Mouse (Mus musculus) midbrain, embryonic 12.5 days (tissue): ENCODE measurements around the gene Ndufa3. TPM values are rescaled to one million over a fixed set of nuclear protein-coding genes. Genes with fewer than 3 reads are reported as not detected.
"Not testable (repeated sequence)": the region's sequence is repeated elsewhere in the genome, so short reads cannot be mapped to it uniquely, and the experiment has no call there.

ENCODE experiments used
- ATAC-seq: fragments of 200-750 bp; cut with Nextera tagmentation; 2 replicates; pipeline ENCODE4 v1.8.0; 2017; ENCODE audit warnings: low read depth, moderate TSS enrichment, moderate library complexity; ENCODE audit not compliant: low FRiP score
- H3K27ac ChIP-seq: fragments of 300-500 bp; sonication (generic); replicated peaks from 2 replicates; pipeline ENCODE4 v1.5.1; 2016; ENCODE audit warnings: mild to moderate bottlenecking
- H3K27me3 ChIP-seq: fragments of 300-500 bp; sonication (generic); 2 replicates; pipeline ENCODE4 v1.6.1; 2016; ENCODE audit warnings: mild to moderate bottlenecking
- H3K36me3 ChIP-seq: fragments of 300-500 bp; sonication (generic); 2 replicates; pipeline ENCODE4 v1.6.1; 2016
- H3K4me1 ChIP-seq: fragments of 300-500 bp; sonication (generic); 2 replicates; pipeline ENCODE4 v1.6.1; 2016
- H3K4me2 ChIP-seq: fragments of 300-500 bp; sonication (generic); replicated peaks from 2 replicates; pipeline ENCODE4 v1.6.1; 2016; ENCODE audit warnings: mild to moderate bottlenecking, moderate library complexity
- H3K4me3 ChIP-seq: fragments of 300-500 bp; sonication (generic); 2 replicates; pipeline ENCODE4 v1.5.1; 2016; ENCODE audit warnings: mild to moderate bottlenecking
- H3K9ac ChIP-seq: fragments of 300-500 bp; sonication (generic); replicated peaks from 2 replicates; pipeline ENCODE4 v1.6.1; 2016; ENCODE audit warnings: mild to moderate bottlenecking, moderate library complexity
- H3K9me3 ChIP-seq: fragments of 300-500 bp; sonication (generic); 2 replicates; pipeline ENCODE4 v1.6.1; 2016; ENCODE audit warnings: mild to moderate bottlenecking
- WGBS: fragments of 180-500 bp; shearing (Covaris S2); methylation state at CpG from one replicate; pipeline ENCODE4 v1.1.7; 2016; 5-methylcytosine and 5-hydroxymethylcytosine counted together
- polyA plus RNA-seq: library from polyadenylated mRNA; unstranded; fragments of >200 nt; fragmentation: Nextera tagmentation; extraction: Ambion mirVana; gene quantifications from 2 replicates; pipeline ENCODE4 v1.2.1, GENCODE M21; 2016

Ndufa3 gene
- polyA plus RNA-seq = 341 and 342 TPM in 2 replicates

GRCm38 (mm10) chr7:3617242-3617995, at the start of gene Ndufa3:
Gene Ndufa3 (plus strand): TSS chr7:3617373.
- H3K9me3 ChIP-seq = no peaks in the 10 kb centered on the region
- peak; percentile 97 for ATAC-seq
- peaks cover 21% of the 10 kb centered on the region for H3K36me3 ChIP-seq
- H3K4me1 ChIP-seq = peaks cover 7% of the 10 kb centered on the region; the same call in 1 of the 2 replicates
- peak within 1 kb of the TSS; percentile 64 for H3K27ac ChIP-seq
- WGBS = 1% methylated on average over 31 of the region's 32 CpGs
- peak within 1 kb of the TSS; percentile 73 for H3K4me3 ChIP-seq
- peak within 1 kb of the TSS; percentile 84 for H3K9ac ChIP-seq
- peak within 1 kb of the TSS; percentile 70 for H3K4me2 ChIP-seq
- no peaks in the 10 kb centered on the region for H3K27me3 ChIP-seq

DNA sequence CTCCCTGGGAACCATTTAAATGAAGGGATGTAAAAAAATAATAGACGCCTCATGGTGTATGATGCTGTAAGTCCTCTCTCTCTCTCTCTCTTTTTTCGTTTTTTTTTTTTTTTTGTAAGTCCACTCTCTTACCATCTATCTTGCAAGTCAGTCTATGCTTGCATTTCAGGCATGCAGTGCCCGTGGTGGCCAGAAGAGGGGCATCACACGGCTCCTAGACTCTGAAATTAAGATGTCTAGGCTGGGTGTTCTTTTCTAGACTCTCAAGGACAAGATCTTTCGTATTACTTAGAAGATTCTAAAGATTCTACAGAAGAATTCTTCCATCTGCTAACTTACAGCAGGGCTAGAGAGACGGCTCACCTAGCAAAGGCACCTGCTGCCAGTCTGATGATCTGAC, 47.4 kb upstream of the Ndufa3 start:
- no peak overlapping the region for H3K9ac ChIP-seq
- H3K4me1 ChIP-seq = no peaks in the 10 kb centered on the region
- no peak for ATAC-seq
- H3K4me2 ChIP-seq = no peak overlapping the region
- H3K9me3 ChIP-seq = no peaks in the 10 kb centered on the region
- WGBS = 77% methylated on average over 6 of the region's 6 CpGs
- H3K27ac ChIP-seq = no peak overlapping the region
- H3K4me3 ChIP-seq = no peak overlapping the region
- no peaks in the 10 kb centered on the region for H3K36me3 ChIP-seq
- H3K27me3 ChIP-seq = no peaks in the 10 kb centered on the region

DNA sequence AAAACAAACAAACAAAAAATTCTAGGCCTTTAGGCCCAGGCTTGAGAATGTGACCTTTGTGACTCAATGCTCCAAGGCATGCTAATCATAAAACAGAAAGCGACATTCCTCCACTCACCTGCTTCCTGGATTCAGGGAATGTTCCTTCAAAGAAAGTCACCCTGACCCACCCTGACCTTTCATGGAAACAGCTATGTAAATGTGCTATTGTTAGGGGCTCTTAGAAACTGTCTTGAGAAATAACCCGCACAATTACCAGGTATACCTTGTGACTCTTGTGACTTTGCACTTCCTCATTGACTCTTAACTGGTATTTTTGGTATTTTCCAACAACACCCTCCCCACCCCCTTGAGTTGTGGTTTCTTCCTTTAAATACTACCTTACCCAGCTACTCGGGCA, 46.6 kb upstream of the Ndufa3 start:
- H3K27ac ChIP-seq, H3K36me3 ChIP-seq, H3K27me3 ChIP-seq, H3K4me2 ChIP-seq, H3K4me3 ChIP-seq, H3K9ac ChIP-seq, ATAC-seq, H3K9me3 ChIP-seq, H3K4me1 ChIP-seq: not testable (repeated sequence)
- WGBS = 84% methylated on average over 3 of the region's 3 CpGs

DNA sequence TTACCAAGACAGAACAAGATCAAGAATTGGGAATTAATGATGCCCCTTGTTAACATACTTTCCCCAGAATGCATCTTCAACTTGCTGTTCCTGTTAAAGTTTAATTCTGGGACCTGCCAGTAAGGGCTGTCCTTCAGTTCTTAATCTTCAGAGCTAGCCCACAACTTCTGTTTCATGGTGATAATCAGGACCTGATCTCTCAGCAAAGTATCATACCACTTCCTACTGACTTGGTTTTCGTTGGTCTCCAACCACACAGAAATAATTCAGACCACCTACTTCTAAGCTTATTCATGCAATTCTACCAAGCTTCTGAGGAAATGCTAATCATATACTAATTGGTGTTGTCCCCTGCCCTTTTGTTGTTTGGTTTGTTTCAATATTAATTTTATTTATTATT, 45.3 kb upstream of the Ndufa3 start:
- H3K36me3 ChIP-seq = no peaks in the 10 kb centered on the region
- no peak overlapping the region for H3K9ac ChIP-seq
- ATAC-seq = no peak
- no peak overlapping the region for H3K4me2 ChIP-seq
- 85% methylated on average over 1 of the region's 1 CpGs for WGBS
- H3K27ac ChIP-seq = no peak overlapping the region
- no peak overlapping the region for H3K4me3 ChIP-seq
- H3K27me3 ChIP-seq = no peaks in the 10 kb centered on the region
- H3K4me1 ChIP-seq = no peaks in the 10 kb centered on the region
- H3K9me3 ChIP-seq = no peaks in the 10 kb centered on the region

DNA sequence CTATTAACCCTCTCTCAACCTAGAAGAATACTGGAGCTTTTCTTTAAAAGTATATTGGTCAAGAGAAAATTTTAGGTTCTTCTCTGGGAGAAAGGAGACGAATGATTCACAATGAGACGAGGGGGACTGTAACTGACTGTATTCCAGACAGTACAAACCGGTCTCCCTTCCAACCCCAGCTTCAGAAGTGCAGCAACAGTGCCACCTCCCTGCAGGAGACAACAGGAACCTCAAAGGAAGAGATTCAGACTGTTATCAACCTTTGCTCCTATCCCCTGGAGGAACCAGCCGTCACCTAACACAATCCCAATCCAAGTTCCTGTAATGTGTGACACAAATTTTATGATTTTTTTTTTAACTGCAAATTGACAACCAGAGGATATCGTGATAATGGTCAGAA, 43.0 kb upstream of the Ndufa3 start:
- H3K4me2 ChIP-seq = no peak overlapping the region
- H3K4me3 ChIP-seq = no peak overlapping the region
- no peaks in the 10 kb centered on the region for H3K4me1 ChIP-seq
- no peaks in the 10 kb centered on the region for H3K27me3 ChIP-seq
- H3K36me3 ChIP-seq = no peaks in the 10 kb centered on the region
- 61% methylated on average over 5 of the region's 5 CpGs for whole genome bisulfite sequencing
- no peak overlapping the region for H3K9ac ChIP-seq
- H3K9me3 ChIP-seq = no peaks in the 10 kb centered on the region
- no peak overlapping the region for H3K27ac ChIP-seq
- no peak for ATAC-seq

DNA sequence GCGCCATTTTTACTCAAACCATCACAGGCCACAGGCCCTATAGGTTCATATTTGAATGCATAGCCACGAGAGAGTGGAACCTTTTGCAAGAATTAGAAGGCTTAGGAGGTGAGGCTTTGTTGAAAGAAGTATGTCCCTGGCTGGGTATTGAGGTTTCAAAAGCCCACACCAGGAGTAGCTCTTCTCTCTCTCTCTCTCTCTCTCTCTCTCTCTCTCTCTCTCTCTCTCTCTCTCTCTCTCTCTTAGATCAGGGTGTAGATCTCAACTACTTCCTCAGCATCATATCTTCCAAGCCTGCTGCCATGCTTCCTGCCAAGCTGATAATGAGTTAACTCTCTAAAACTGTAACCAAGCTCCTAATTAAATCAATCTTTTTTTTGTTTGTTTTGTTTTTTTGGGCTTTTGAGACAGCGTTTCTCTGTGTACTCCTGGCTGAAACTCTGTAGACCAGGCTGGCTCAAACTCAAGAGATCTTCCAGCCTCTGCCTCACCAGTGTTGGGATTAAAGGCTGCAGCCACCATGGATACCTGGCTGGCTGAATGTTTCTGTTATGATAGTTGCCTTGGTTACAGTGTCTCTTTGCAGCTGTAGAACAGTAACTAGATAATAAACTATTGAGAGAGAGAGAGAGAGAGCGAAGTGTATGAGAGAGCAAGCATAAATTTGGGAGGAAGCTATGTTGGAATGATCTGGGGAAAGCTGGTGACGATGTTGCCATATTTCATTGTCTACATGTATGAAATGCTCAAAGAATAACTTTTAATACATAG, 40.6 kb upstream of the Ndufa3 start:
- Histone ChIP-seq H3K27ac (no peak overlapping the region), H3K9ac (no peak overlapping the region)
- WGBS = 84% methylated on average over 5 of the region's 5 CpGs

GRCm38 (mm10) chr7:3578196-3578595, 39.0 kb upstream of the Ndufa3 start:
- Histone ChIP-seq H3K27me3 (no peaks in the 10 kb centered on the region), H3K4me3 (no peak overlapping the region), H3K4me1 (no peaks in the 10 kb centered on the region), H3K36me3 (no peaks in the 10 kb centered on the region), H3K9ac (no peak overlapping the region), H3K4me2 (no peak overlapping the region), H3K9me3 (no peaks in the 10 kb centered on the region), H3K27ac (no peak overlapping the region)
- no peak for ATAC-seq
- 79% methylated on average over 2 of the region's 2 CpGs for WGBS

More for the DNA sequence above, 40.6 kb upstream of the Ndufa3 start:
- Histone ChIP-seq H3K4me3 (no peak overlapping the region), H3K27me3 (no peaks in the 10 kb centered on the region), H3K4me2 (no peak overlapping the region), H3K9me3 (no peaks in the 10 kb centered on the region), H3K4me1 (no peaks in the 10 kb centered on the region), H3K36me3 (no peaks in the 10 kb centered on the region)
- no peak for ATAC-seq

- H3K9ac ChIP-seq = no peak overlapping the region
- no peak overlapping the region for H3K27ac ChIP-seq
- H3K4me1 ChIP-seq = no peaks in the 10 kb centered on the region
- no peak overlapping the region for H3K4me3 ChIP-seq
- H3K4me2 ChIP-seq = no peak overlapping the region
- H3K9me3 ChIP-seq = no peaks in the 10 kb centered on the region
- 74% methylated on average over 6 of the region's 6 CpGs for WGBS
- H3K36me3 ChIP-seq = no peaks in the 10 kb centered on the region
- no peaks in the 10 kb centered on the region for H3K27me3 ChIP-seq
- ATAC-seq = no peak
These were observed 38.1 kb upstream of the Ndufa3 start for GRCm38 (mm10) chr7:3578952-3579546.

- 74% methylated on average over 2 of the region's 2 CpGs for WGBS
- Histone ChIP-seq H3K27ac (no peak overlapping the region), H3K4me2 (no peak overlapping the region), H3K36me3 (no peaks in the 10 kb centered on the region), H3K27me3 (no peaks in the 10 kb centered on the region), H3K9me3 (no peaks in the 10 kb centered on the region), H3K9ac (no peak overlapping the region), H3K4me3 (no peak overlapping the region), H3K4me1 (no peaks in the 10 kb centered on the region)
- ATAC-seq = no peak
These were observed 37.1 kb upstream of the Ndufa3 start for GRCm38 (mm10) chr7:3580029-3580428.

GRCm38 (mm10) chr7:3585763-3586162, 31.4 kb upstream of the Ndufa3 start:
- 22% methylated on average over 6 of the region's 6 CpGs for WGBS
- Histone ChIP-seq H3K9me3 (no peaks in the 10 kb centered on the region), H3K36me3 (no peaks in the 10 kb centered on the region), H3K27me3 (no peaks in the 10 kb centered on the region), H3K27ac (no peak overlapping the region), H3K4me3 (no peak overlapping the region), H3K4me2 (no peak overlapping the region), H3K4me1 (peaks cover 6% of the 10 kb centered on the region; the same call in 1 of the 2 replicates), H3K9ac (no peak overlapping the region)
- no peak for ATAC-seq

DNA sequence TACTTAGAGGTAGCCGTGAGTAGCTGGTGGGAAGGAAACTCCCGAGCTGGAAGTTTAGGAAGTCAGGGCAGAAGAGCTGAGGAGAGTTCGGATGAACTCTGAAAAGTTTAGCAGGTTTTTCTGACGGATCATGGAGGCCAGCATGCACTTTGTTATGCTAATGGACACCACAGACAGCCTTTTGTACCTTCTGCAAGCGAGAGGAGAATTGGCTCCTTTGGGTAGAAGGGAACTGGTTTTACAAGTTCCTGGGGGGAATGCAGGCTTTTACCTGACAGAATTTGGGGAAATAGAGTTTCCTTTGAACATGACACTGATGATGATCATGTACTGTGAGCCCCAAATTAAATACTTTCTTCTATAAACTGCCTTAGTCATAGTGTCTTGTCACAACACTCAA, 30.9 kb upstream of the Ndufa3 start:
- H3K27me3 ChIP-seq = no peaks in the 10 kb centered on the region
- peaks cover 6% of the 10 kb centered on the region; the same call in 1 of the 2 replicates for H3K4me1 ChIP-seq
- 3% methylated on average over 5 of the region's 5 CpGs for WGBS
- no peaks in the 10 kb centered on the region for H3K9me3 ChIP-seq
- H3K27ac ChIP-seq = no peak overlapping the region
- no peak overlapping the region for H3K9ac ChIP-seq
- H3K4me2 ChIP-seq = 0 out of 2 replicates have a peak overlapping the region, but pooled peaks have one; percentile 3
- no peaks in the 10 kb centered on the region for H3K36me3 ChIP-seq
- ATAC-seq = no peak
- no peak overlapping the region for H3K4me3 ChIP-seq

DNA sequence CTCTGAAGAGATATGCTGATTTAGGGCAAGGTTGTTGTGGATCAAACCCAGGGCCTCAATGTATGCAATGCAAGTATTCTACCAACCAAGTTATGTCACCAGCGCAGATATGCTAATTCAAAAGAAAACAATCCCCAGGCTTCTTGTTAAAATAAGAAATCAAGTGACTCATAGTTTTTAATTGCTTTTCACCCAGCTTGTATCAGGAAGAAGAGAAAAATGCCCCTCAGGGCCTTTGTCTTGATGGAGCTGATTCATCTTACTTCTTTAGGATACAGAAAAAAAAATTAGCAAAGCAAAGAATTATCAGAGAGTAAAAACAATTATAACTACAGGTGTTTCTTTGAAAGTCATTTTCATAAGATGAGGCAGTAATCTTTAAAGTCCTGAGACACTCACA, 29.9 kb upstream of the Ndufa3 start:
- no peak for ATAC-seq
- no peaks in the 10 kb centered on the region for H3K9me3 ChIP-seq
- no peaks in the 10 kb centered on the region for H3K36me3 ChIP-seq
- 88% methylated on average over 1 of the region's 1 CpGs for WGBS
- peaks cover 6% of the 10 kb centered on the region; the same call in 1 of the 2 replicates for H3K4me1 ChIP-seq
- no peak overlapping the region for H3K4me2 ChIP-seq
- no peak overlapping the region for H3K9ac ChIP-seq
- H3K27me3 ChIP-seq = no peaks in the 10 kb centered on the region
- H3K4me3 ChIP-seq = no peak overlapping the region
- H3K27ac ChIP-seq = no peak overlapping the region
